Mouse (Mus musculus) olfactory bulb, adult 2 months (tissue): ENCODE measurements at regions not wholly inside any gene's neighbourhood (a gene's known extent, or its start where the extent isn't known, plus 50 kb on each side); places are given as distances from the start of the nearest gene placed in this dataset.

Experiments used
- CTCF ChIP-seq: fragments of 200-500 bp; IDR thresholded peaks from 2 replicates; pipeline ENCODE4 v1.5.1; 2012; ENCODE audit warnings: low read depth, mild to moderate bottlenecking, low read length, moderate library complexity; ENCODE audit not compliant: insufficient read depth
- POLR2A ChIP-seq: fragments of 200-500 bp; IDR thresholded peaks from 2 replicates; pipeline ENCODE4 v1.6.1; 2012; ENCODE audit warnings: mild to moderate bottlenecking, low read depth, low read length, moderate library complexity; ENCODE audit not compliant: insufficient read depth

DNA sequence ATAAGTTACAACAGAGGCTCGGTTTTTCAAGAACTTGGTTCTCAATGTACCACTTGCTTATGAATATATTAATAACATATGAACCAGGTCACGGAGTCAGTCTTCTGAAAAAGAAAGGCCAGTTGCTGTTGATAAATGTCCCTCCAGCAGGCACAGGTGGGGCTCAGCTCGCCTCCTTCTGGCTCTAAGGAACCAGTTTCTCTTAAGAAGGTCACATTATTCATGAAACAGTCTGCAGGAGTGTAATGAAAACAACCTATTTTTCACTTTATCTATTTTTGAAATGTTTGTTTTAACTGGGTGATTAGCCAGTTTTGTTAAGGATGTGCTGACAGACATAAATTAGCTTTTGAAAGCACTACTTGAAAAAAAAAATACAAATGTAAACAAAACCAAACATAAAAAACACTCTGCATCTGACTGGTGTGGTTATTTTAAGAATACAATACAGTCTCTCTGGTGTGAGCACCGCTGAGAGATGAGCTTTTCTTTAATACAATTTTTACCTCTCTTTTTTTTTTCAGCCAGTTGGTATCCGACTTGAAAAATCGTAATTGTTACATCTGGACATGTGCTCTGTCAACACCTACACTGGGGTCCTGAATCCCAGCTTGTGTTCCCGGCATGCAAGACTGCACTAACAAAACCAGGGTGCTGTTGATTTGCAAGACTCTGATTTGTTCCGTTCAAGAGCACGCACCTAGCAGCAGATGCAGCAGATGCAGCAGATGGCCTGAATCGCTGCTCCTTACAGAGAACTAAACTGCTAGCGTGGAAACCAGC, 651.8 kb downstream of the Ntrk3 start:
- no peak for TF ChIP-seq CTCF
- TF ChIP-seq POLR2A = no peak
